Mouse (Mus musculus): ENCODE results near the gene Eif2ak4. TPM values are rescaled to one million over a fixed set of nuclear protein-coding genes. Genes with fewer than 3 reads are reported as not detected.

Eif2ak4 gene
- polyA plus RNA-seq, 1 experiment from 2014 or later: 14.7 TPM

DNA sequence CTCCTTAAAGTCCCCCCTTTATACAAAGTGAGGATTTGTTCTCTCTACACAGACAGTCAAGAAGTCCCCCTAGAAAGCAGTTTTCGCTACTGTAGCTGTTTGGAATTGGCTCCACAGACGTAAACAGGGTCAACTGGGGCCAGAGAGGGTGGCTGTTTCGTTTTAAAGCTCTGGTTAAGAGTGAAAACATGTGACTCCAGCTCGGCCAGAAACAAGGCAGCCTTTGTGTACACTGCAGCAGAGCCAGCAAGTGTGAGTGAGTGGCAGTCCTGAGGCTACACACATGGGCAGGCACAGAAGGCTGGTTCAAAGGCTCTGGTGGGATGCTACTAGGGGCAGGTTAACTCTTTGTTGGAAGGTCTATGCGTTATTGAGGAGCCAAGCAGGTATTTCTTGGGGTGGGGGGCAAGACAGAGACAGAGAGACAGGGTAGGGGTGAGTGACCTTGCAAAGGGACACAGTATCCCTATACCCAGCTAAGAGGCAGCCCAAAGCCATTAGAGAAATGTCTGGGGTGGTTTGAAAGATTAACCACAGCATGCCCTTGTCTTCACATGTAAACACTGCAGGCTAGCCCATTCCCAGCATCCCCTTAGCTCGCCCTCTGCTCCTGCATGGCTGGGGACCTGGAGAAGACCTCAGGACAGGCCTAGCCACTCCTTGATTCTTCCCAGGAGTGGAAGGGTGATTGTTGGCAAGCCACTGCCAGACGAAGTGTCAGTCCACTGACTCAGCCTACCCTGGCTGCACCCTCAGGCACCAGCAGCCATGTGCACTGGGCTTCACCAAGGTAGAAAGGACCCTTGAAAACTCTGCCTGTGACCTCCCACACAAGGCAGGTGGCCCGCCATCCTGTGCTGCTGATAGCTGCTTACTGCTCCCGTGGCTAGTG, 131.9 kb downstream of the Eif2ak4 start:
- WGBS: 41% methylated on average over 9 of the region's 9 CpGs
- Histone ChIP-seq H3K4me1 (ENCODE audit: control insufficient read depth, insufficient read depth, low read length) (peaks cover 38% of the 10 kb centered on the region), H3K27ac (ENCODE audit: low read depth, low read length) (peak overlapping the region; percentile 68; the same call in 1 of the 2 replicates), H3K36me3 (ENCODE audit: control insufficient read depth, insufficient read depth, low read length) (no peaks in the 10 kb centered on the region), H3K9ac (ENCODE audit: low read depth, low read length) (no peak overlapping the region), H3K4me2 (replicated peaks; ENCODE audit: low read depth, low read length) (no peak overlapping the region), H3K27me3 (ENCODE audit: control insufficient read depth, insufficient read depth, low read length) (no peaks in the 10 kb centered on the region), H3K4me3 (ENCODE audit: low read length) (no peak overlapping the region), H3K9me3 (ENCODE audit: control insufficient read depth, low read length) (no peaks in the 10 kb centered on the region)
- peak; percentile 86 for ATAC-seq (ENCODE audit: low FRiP score, low TSS enrichment)

DNA sequence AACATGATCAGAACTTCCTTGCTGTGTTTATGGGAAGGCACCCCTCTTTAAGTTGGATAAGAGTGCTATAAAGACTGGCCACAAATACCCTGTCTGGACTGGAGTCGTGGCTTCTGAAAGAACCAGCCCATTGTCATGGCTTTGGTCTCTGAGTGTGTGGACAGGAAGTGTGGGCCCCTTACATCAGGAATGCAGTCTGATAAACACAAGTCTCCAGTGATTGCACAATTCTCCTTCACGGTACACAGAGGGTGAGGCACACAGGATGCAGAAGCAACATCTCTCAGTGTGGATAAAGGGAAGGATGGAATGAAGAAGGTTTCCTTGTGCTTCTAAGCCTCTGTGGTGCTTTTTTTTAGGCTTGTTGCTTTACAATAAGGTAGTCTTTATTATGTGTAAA, 133.8 kb downstream of the Eif2ak4 start:
- WGBS: 19% methylated on average over 2 of the region's 2 CpGs
- Histone ChIP-seq H3K27ac (ENCODE audit: low read depth, low read length) (no peak overlapping the region; the same call in 1 of the 2 replicates), H3K4me2 (replicated peaks; ENCODE audit: low read depth, low read length) (no peak overlapping the region), H3K27me3 (ENCODE audit: control insufficient read depth, insufficient read depth, low read length) (no peaks in the 10 kb centered on the region), H3K4me3 (ENCODE audit: low read length) (no peak overlapping the region), H3K9me3 (ENCODE audit: control insufficient read depth, low read length) (no peaks in the 10 kb centered on the region), H3K36me3 (ENCODE audit: control insufficient read depth, insufficient read depth, low read length) (no peaks in the 10 kb centered on the region), H3K9ac (ENCODE audit: low read depth, low read length) (no peak overlapping the region), H3K4me1 (ENCODE audit: control insufficient read depth, insufficient read depth, low read length) (peaks cover 38% of the 10 kb centered on the region)
- no peak for ATAC-seq (ENCODE audit: low FRiP score, low TSS enrichment)

DNA sequence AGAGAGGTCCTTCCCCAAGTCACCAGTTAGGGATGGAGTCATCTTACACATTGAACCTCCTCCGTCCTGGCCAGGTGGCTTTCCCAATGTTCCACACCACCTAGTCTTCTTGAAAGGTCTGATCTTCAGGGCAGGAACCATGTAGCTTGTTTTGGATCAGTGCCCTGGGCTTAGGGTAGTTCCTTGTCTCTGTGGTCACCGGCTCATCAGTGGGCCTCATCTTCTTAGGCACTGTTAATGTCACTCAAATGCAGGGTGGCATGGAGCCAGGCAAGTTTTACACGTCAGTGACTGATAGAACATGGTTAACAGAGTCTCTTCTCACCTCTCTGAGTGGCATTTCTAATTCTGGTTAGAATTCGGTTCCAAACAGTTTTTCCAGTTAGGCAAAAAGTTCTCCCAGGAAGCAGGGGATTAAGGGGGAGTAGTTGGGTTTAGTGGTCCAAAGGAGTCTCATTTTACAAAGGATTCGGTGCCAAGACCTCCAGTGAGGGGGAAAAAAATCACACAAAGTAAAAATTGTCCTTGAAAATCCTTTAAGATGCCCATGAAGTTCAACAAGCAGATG, 134.8 kb downstream of the Eif2ak4 start:
- Histone ChIP-seq H3K4me3 (ENCODE audit: low read length) (no peak overlapping the region), H3K36me3 (ENCODE audit: control insufficient read depth, insufficient read depth, low read length) (no peaks in the 10 kb centered on the region), H3K4me2 (replicated peaks; ENCODE audit: low read depth, low read length) (no peak overlapping the region), H3K4me1 (ENCODE audit: control insufficient read depth, insufficient read depth, low read length) (peaks cover 38% of the 10 kb centered on the region), H3K9me3 (ENCODE audit: control insufficient read depth, low read length) (no peaks in the 10 kb centered on the region), H3K27ac (ENCODE audit: low read depth, low read length) (peak overlapping the region; percentile 60; the same call in 1 of the 2 replicates), H3K9ac (ENCODE audit: low read depth, low read length) (no peak overlapping the region), H3K27me3 (ENCODE audit: control insufficient read depth, insufficient read depth, low read length) (no peaks in the 10 kb centered on the region)
- no peak; the same call in 1 of the 2 replicates for ATAC-seq (ENCODE audit: low FRiP score, low TSS enrichment)
- 32% methylated on average over 5 of the region's 5 CpGs for WGBS

DNA sequence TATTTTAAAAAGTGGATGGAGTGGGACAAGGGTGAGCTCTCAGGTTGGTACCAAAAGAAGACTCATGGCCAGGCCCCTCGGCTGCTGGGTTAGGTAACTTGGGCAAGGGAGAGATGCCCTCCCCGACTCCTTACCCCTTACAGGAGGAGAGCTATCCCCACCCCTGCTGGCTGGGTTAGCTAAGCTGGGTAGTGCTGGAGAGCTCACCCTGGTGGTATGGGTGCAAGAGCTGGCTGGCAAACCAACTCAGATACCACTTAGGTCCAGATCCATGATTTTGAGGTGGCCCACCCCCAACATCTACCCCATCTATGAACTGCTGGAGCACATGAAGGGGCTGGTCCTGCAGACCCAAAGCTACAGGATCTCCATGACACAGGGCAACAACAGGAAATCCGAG, 136.4 kb downstream of the Eif2ak4 start:
- ATAC-seq (ENCODE audit: low FRiP score, low TSS enrichment): no peak
- Histone ChIP-seq H3K4me3 (ENCODE audit: low read length) (no peak overlapping the region), H3K4me2 (replicated peaks; ENCODE audit: low read depth, low read length) (no peak overlapping the region), H3K27me3 (ENCODE audit: control insufficient read depth, insufficient read depth, low read length) (no peaks in the 10 kb centered on the region), H3K9me3 (ENCODE audit: control insufficient read depth, low read length) (no peaks in the 10 kb centered on the region), H3K4me1 (ENCODE audit: control insufficient read depth, insufficient read depth, low read length) (peaks cover 44% of the 10 kb centered on the region), H3K9ac (ENCODE audit: low read depth, low read length) (no peak overlapping the region), H3K27ac (ENCODE audit: low read depth, low read length) (no peak overlapping the region), H3K36me3 (ENCODE audit: control insufficient read depth, insufficient read depth, low read length) (no peaks in the 10 kb centered on the region)
- 84% methylated on average over 3 of the region's 3 CpGs for WGBS

Other genes with a start within 250 kb of the Eif2ak4 start
- gene Fsip1, start 131.7 kb upstream of the Eif2ak4 start, polyA plus RNA-seq (2014; fragmentation: Nextera tagmentation; extraction: Ambion mirVana): 1.3 and 1.7 TPM in 2 replicates
- gene Gpr176, start 15.2 kb upstream of the Eif2ak4 start, polyA plus RNA-seq (2014; fragmentation: Nextera tagmentation; extraction: Ambion mirVana): 0.69 and 1.4 TPM in 2 replicates
- gene Srp14, start 91.1 kb downstream of the Eif2ak4 start, polyA plus RNA-seq (2014; fragmentation: Nextera tagmentation; extraction: Ambion mirVana): 234 and 300 TPM in 2 replicates
- 6.0 and 9.6 TPM in 2 replicates for gene Bmf, start 161.1 kb downstream of the Eif2ak4 start, polyA plus RNA-seq (2014; fragmentation: Nextera tagmentation; extraction: Ambion mirVana)
- 63.7 and 107 TPM in 2 replicates for gene Bub1b, start 209.6 kb downstream of the Eif2ak4 start, polyA plus RNA-seq (2014; fragmentation: Nextera tagmentation; extraction: Ambion mirVana)